Mouse (Mus musculus) lung, postnatal 0 days (tissue): Measurements from ENCODE around the gene Ces3b. TPM values are rescaled to one million over a fixed set of nuclear protein-coding genes. Genes with fewer than 3 reads are reported as not detected.
"Not testable (repeated sequence)": the region's sequence is repeated elsewhere in the genome, so short reads cannot be mapped to it uniquely, and the experiment has no call there.

Experiments
- ATAC-seq: fragments of 200-750 bp; cut with Nextera tagmentation; 2 replicates; pipeline ENCODE4 v1.8.0; 2017; ENCODE audit warnings: moderate library complexity
- DNase-seq: peaks from one replicate; pipeline ENCODE4 v3.0.0-alpha.2; 2016; ENCODE audit warnings: low spot score
- H3K27ac ChIP-seq: fragments of 300-500 bp; sonication (generic); 2 replicates; pipeline ENCODE4 v1.5.1; 2014; ENCODE audit warnings: antibody characterized with exemption, mild to moderate bottlenecking, low read length, mixed read lengths
- H3K27me3 ChIP-seq: fragments of 300-500 bp; sonication (generic); replicated peaks from 2 replicates; pipeline ENCODE4 v1.6.1; 2014; ENCODE audit warnings: low read length, mixed read lengths; ENCODE audit not compliant: insufficient read depth
- H3K36me3 ChIP-seq: fragments of 300-500 bp; sonication (generic); 2 replicates; pipeline ENCODE4 v1.6.1; 2014; ENCODE audit warnings: low read length, mixed read lengths; ENCODE audit not compliant: insufficient read depth
- H3K4me1 ChIP-seq: fragments of 300-500 bp; sonication (generic); 2 replicates; pipeline ENCODE4 v1.6.1; 2014; ENCODE audit warnings: antibody characterized with exemption, low read depth, low read length, mixed read lengths; ENCODE audit not compliant: insufficient read depth
- H3K4me2 ChIP-seq: fragments of 300-500 bp; sonication (generic); replicated peaks from 2 replicates; pipeline ENCODE4 v1.6.1; 2014; ENCODE audit warnings: low read depth, mild to moderate bottlenecking, low read length, moderate library complexity, mixed read lengths
- H3K4me3 ChIP-seq: fragments of 300-500 bp; sonication (generic); 2 replicates; pipeline ENCODE4 v1.5.1; 2014; ENCODE audit warnings: low read depth, low read length
- H3K9ac ChIP-seq: fragments of 300-500 bp; sonication (generic); replicated peaks from 2 replicates; pipeline ENCODE4 v1.6.1; 2014; ENCODE audit warnings: low read depth, mild to moderate bottlenecking
- H3K9me3 ChIP-seq: fragments of 300-500 bp; sonication (generic); 2 replicates; pipeline ENCODE4 v1.6.1; 2016; ENCODE audit warnings: low read length, mixed read lengths
- CTCF ChIP-seq: IDR thresholded peaks from 2 replicates; pipeline ENCODE4 v1.5.1; 2016; ENCODE audit warnings: antibody characterized with exemption, mild to moderate bottlenecking
- EP300 ChIP-seq: IDR thresholded peaks from 2 replicates; pipeline ENCODE4 v1.6.1; 2016; ENCODE audit warnings: antibody characterized with exemption, mild to moderate bottlenecking, control low read depth
- WGBS: fragments of 180-500 bp; shearing (Covaris S2); extraction: QIAGEN DNeasy Blood & Tissue Kit; methylation state at CpG from one replicate; pipeline ENCODE4 v1.1.7; 2014; 5-methylcytosine and 5-hydroxymethylcytosine counted together
- polyA plus RNA-seq: library from polyadenylated mRNA; unstranded; fragments of >200 nt; fragmentation: Nextera tagmentation; extraction: Ambion mirVana; gene quantifications from 2 replicates; pipeline ENCODE4 v1.2.1, GENCODE M21; 2015

Ces3b gene
- polyA plus RNA-seq, 1 experiment from 2014 or later = not detected

DNA sequence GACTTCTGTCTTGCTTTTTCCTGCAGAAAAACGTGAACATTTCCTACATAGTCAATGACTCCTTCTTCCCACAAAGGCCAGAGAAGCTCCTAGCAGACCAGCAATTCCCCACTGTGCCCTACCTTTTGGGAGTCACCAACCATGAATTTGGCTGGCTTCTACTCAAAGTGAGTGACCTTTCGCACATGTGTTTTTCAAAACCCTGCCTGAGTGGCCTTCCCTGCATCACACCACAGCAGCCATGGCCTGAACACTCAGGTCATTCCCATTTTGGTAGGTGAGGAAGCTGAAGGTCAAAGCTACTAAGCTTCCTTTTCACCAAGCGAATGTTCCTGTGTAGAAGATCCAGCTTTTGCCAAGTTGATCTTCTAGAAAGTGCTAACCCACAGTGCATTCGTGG lies 5.0 kb downstream of the Ces3b start:
- no peak for ATAC-seq
- no peak overlapping the region for H3K9ac ChIP-seq
- H3K27me3 ChIP-seq = no peaks in the 10 kb centered on the region

GRCm38 (mm10) chr8:105093992-105094391 lies 10.4 kb downstream of the Ces3b start:
- H3K4me1 ChIP-seq = no peaks in the 10 kb centered on the region
- H3K36me3 ChIP-seq = no peaks in the 10 kb centered on the region
- no peak overlapping the region for H3K4me3 ChIP-seq
- H3K9me3 ChIP-seq = no peaks in the 10 kb centered on the region
- H3K9ac ChIP-seq = no peak overlapping the region
- no peak overlapping the region for H3K27ac ChIP-seq
- 73% methylated on average over 2 of the region's 3 CpGs for WGBS
- H3K4me2 ChIP-seq = no peak overlapping the region
- TF ChIP-seq CTCF (no peak), EP300 (no peak)
- ATAC-seq = no peak
- H3K27me3 ChIP-seq = no peaks in the 10 kb centered on the region
- no peak for DNase-seq

More for the DNA sequence above, 5.0 kb downstream of the Ces3b start:
- H3K4me3 ChIP-seq = no peak overlapping the region
- H3K27ac ChIP-seq = no peak overlapping the region
- no peak for DNase-seq
- TF ChIP-seq CTCF (no peak), EP300 (no peak)
- no peaks in the 10 kb centered on the region for H3K9me3 ChIP-seq
- WGBS = 61% methylated on average over 4 of the region's 4 CpGs
- no peak overlapping the region for H3K4me2 ChIP-seq
- H3K4me1 ChIP-seq = no peaks in the 10 kb centered on the region
- no peaks in the 10 kb centered on the region for H3K36me3 ChIP-seq

DNA sequence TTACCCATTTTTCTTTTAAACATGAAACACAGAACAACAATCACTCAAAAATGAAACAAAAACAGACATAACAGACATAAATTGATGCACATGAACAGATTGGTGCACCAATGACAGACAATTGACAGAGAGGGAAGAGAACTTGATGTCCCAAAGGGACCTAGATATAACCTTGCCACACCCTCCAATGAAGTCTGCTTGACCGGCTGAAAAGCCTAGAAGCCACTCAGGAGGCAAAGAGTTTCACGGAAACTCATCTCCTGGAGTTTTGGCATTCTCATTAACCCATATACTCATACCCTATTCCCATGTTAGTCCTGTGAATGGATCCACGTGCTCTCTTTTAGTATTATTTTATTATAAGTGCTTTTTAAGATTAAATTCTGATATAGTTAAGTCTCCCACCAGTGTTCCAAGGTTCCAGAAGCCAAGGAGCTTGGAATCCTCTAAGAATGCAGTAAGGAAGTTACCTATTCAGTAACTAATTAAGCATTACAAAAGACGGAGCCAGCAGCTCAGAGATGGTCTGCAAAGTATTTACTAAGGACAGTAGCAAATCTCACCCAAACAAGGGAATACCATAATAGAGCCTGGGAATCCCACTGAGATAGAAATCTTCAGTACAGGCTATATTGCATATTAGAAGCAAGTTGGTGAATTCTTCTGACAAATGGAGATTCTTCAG lies 18.7 kb downstream of the Ces3b start:
- H3K4me3 ChIP-seq, H3K27ac ChIP-seq, H3K9ac ChIP-seq, H3K9me3 ChIP-seq, H3K4me1 ChIP-seq, H3K27me3 ChIP-seq, DNase-seq, ATAC-seq, H3K4me2 ChIP-seq, H3K36me3 ChIP-seq: not testable (repeated sequence)
- 72% methylated on average over 4 of the region's 4 CpGs for WGBS

- not testable (repeated sequence) for H3K9ac ChIP-seq, H3K4me2 ChIP-seq, DNase-seq, H3K4me3 ChIP-seq, H3K27ac ChIP-seq, ATAC-seq, H3K27me3 ChIP-seq, H3K4me1 ChIP-seq, H3K9me3 ChIP-seq, H3K36me3 ChIP-seq
- WGBS = 72% methylated on average over 5 of the region's 5 CpGs
Measured at GRCm38 (mm10) chr8:105103701-105104100, 20.1 kb downstream of the Ces3b start.

DNA sequence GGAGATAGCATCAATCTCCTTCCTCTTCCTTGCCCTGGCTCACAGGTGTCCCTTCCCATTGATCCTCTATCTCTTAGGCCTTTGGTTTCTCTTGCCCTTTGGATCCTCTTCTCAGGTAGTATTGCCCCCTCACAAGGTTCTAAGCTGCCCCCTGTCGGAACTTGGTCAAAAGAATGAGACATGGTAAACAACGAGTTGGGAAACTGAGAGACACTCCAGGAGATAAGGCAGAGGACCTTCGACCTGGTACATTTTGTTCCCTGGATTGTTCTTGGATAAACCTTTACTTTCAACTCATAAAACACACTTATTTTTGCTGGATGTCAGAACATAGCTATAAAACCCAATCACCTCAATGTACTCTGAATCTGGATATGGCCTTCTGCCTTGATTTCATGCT lies 20.7 kb downstream of the Ces3b start:
- Histone ChIP-seq H3K4me3 (no peak overlapping the region), H3K4me2 (no peak overlapping the region), H3K27ac (no peak overlapping the region), H3K36me3 (no peaks in the 10 kb centered on the region), H3K27me3 (no peaks in the 10 kb centered on the region), H3K9ac (no peak overlapping the region), H3K4me1 (no peaks in the 10 kb centered on the region), H3K9me3 (no peaks in the 10 kb centered on the region)
- WGBS = 70% methylated on average over 3 of the region's 3 CpGs
- DNase-seq (no peak), ATAC-seq (no peak)
- TF ChIP-seq CTCF = no peak
- no peak for TF ChIP-seq EP300

- no peak for TF ChIP-seq EP300
- TF ChIP-seq CTCF = no peak
- Histone ChIP-seq H3K4me2 (no peak overlapping the region), H3K36me3 (no peaks in the 10 kb centered on the region), H3K27me3 (no peaks in the 10 kb centered on the region), H3K4me1 (no peaks in the 10 kb centered on the region), H3K9me3 (no peaks in the 10 kb centered on the region), H3K27ac (no peak overlapping the region), H3K4me3 (no peak overlapping the region), H3K9ac (no peak overlapping the region)
- WGBS = 76% methylated on average over 9 of the region's 9 CpGs
- no peak for DNase-seq
- no peak for ATAC-seq
Measured at GRCm38 (mm10) chr8:105129864-105130263, 46.3 kb downstream of the Ces3b start.

DNA sequence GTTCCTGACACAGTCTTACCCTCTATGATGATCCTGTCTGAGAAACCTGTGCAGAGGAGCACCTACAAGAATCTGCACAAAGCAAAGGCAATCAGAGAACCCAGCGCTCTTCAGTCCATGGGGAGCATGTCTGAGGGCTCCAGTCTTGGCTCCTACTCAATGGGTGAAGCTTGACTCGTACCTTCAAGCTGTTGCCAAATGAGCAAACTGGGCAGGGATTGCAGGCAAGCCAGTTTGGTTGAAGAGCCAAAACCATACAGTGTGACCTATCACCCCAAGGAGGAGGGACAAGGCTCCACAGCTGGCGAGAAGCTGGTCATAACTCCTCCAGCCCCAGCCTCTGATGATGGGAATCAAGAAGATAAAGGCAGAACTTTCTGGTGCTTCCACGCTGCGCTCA lies 48.0 kb downstream of the Ces3b start, which contains the start of gene Ces4a:
Gene Ces4a (plus strand): TSS at position 292 of the 400 bp plus-strand sequence.
- DNase-seq (no peak), ATAC-seq (no peak)
- no peak within 1 kb of the TSS for H3K27ac ChIP-seq
- no peak for TF ChIP-seq CTCF
- H3K4me3 ChIP-seq = no peak within 1 kb of the TSS
- WGBS = 69% methylated on average over 5 of the region's 5 CpGs
- H3K9me3 ChIP-seq = no peaks in the 10 kb centered on the region
- H3K9ac ChIP-seq = no peak within 1 kb of the TSS
- no peak within 1 kb of the TSS for H3K4me2 ChIP-seq
- no peaks in the 10 kb centered on the region for H3K27me3 ChIP-seq
- H3K36me3 ChIP-seq = no peaks in the 10 kb centered on the region
- H3K4me1 ChIP-seq = no peaks in the 10 kb centered on the region
